Mouse (Mus musculus): Measurements from ENCODE around the gene Nucb2. TPM values are rescaled to one million over a fixed set of nuclear protein-coding genes. Genes with fewer than 3 reads are reported as not detected.
A peak's percentile ranks its signal among the peaks of the same experiment; 100 is the strongest.

Gene Nucb2
- polyA plus RNA-seq, 1 experiment from 2014 or later = 14.4 TPM

- ATAC-seq = no peak
- no peak overlapping the region for H3K4me2 ChIP-seq
- H3K36me3 ChIP-seq (ENCODE audit: poor library complexity, severe bottlenecking) = peaks cover 38% of the 10 kb centered on the region
- 83% methylated on average over 4 of the region's 4 CpGs for WGBS
- H3K9me3 ChIP-seq (replicated peaks) = no peaks in the 10 kb centered on the region
- H3K27ac ChIP-seq = no peak overlapping the region
- H3K4me3 ChIP-seq = no peak overlapping the region
- H3K9ac ChIP-seq = no peak overlapping the region
- no peaks in the 10 kb centered on the region for H3K27me3 ChIP-seq
- no peaks in the 10 kb centered on the region for H3K4me1 ChIP-seq
Observed at GRCm38 (mm10) chr7:116529793-116530192, 25.6 kb downstream of the Nucb2 start.

GRCm38 (mm10) chr7:116530470-116530869, 26.3 kb downstream of the Nucb2 start:
- no peaks in the 10 kb centered on the region for H3K27me3 ChIP-seq
- H3K36me3 ChIP-seq (ENCODE audit: poor library complexity, severe bottlenecking) = peaks cover 41% of the 10 kb centered on the region
- no peak overlapping the region for H3K27ac ChIP-seq
- no peaks in the 10 kb centered on the region for H3K4me1 ChIP-seq
- no peak for ATAC-seq
- H3K4me2 ChIP-seq = no peak overlapping the region
- H3K9ac ChIP-seq = no peak overlapping the region
- H3K4me3 ChIP-seq = no peak overlapping the region
- 86% methylated on average over 5 of the region's 5 CpGs for WGBS
- no peaks in the 10 kb centered on the region for H3K9me3 ChIP-seq (replicated peaks)

- peak; percentile 59; the same call in 1 of the 2 replicates for ATAC-seq
- Histone ChIP-seq H3K4me3 (no peak overlapping the region), H3K9ac (no peak overlapping the region), H3K36me3 (ENCODE audit: poor library complexity, severe bottlenecking) (peaks cover 42% of the 10 kb centered on the region), H3K27ac (no peak overlapping the region), H3K4me1 (no peaks in the 10 kb centered on the region), H3K9me3 (replicated peaks) (no peaks in the 10 kb centered on the region), H3K27me3 (no peaks in the 10 kb centered on the region), H3K4me2 (no peak overlapping the region)
- WGBS = 79% methylated on average over 4 of the region's 4 CpGs
Observed at GRCm38 (mm10) chr7:116531311-116531710, 27.1 kb downstream of the Nucb2 start.

GRCm38 (mm10) chr7:116556834-116557233, 52.7 kb downstream of the Nucb2 start:
- Histone ChIP-seq H3K27me3 (no peaks in the 10 kb centered on the region), H3K9ac (no peak overlapping the region), H3K36me3 (ENCODE audit: poor library complexity, severe bottlenecking) (no peaks in the 10 kb centered on the region), H3K9me3 (replicated peaks) (no peaks in the 10 kb centered on the region), H3K4me3 (no peak overlapping the region), H3K4me2 (no peak overlapping the region), H3K4me1 (no peaks in the 10 kb centered on the region), H3K27ac (no peak overlapping the region)
- no peak for ATAC-seq

GRCm38 (mm10) chr7:116574551-116574950, 70.4 kb downstream of the Nucb2 start:
- no peak for ATAC-seq
- Histone ChIP-seq H3K4me3 (no peak overlapping the region), H3K4me1 (no peaks in the 10 kb centered on the region), H3K36me3 (ENCODE audit: poor library complexity, severe bottlenecking) (no peaks in the 10 kb centered on the region), H3K9me3 (replicated peaks) (no peaks in the 10 kb centered on the region; the same call in 1 of the 2 replicates), H3K9ac (no peak overlapping the region), H3K27ac (no peak overlapping the region), H3K4me2 (no peak overlapping the region), H3K27me3 (no peaks in the 10 kb centered on the region)

Other genes with a start within 250 kb of the Nucb2 start
- gene Plekha7, start 196.0 kb upstream of the Nucb2 start, polyA plus RNA-seq (2015; fragmentation: Nextera tagmentation; extraction: Ambion mirVana) = 13.1 and 15.6 TPM in 2 replicates
- 673 and 704 TPM in 2 replicates for gene Rps13, start 170.2 kb upstream of the Nucb2 start, polyA plus RNA-seq (2015; fragmentation: Nextera tagmentation; extraction: Ambion mirVana)
- 19.8 and 22.6 TPM in 2 replicates for gene Pik3c2a, start 60.9 kb upstream of the Nucb2 start, polyA plus RNA-seq (2015; fragmentation: Nextera tagmentation; extraction: Ambion mirVana)

Measured in forebrain, embryonic 13.5 days (tissue).